Mouse (Mus musculus): ENCODE data around the gene Tox3.

DNA sequence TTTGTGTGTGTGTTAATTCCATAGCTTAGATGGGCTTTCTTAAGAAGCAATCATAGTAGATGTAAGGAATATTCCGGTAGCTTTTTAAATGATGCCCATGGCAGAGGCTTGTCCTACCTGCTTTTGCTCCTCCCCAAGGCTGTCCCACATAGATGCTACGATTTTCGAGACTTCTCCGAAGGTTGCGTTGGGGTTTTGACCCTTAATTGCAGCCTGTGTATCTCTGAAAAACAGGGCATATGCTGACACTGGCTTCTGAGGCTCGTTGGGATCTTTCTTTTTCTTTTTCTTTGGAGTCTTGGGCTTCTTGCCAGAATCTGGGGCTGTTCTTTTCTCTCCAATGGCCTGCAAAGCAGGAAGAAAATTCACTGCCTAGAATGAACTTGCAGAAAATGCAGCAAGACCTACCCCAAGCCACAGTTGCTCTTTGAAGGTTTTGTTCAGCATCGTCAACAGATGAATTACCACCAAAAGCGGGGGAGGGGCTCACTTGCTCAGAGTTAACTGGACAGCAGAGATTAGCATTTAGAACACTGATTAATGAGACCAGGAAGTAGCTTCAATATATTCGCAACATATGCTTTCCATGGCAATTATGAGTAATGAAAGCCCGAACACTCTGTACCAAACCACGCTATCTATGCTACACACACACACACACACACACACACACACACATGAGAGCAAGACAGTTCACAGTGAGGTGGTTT lies 93.8 kb downstream of the Tox3 start:
- TF ChIP-seq POLR2A (IDR thresholded peaks at IDR 0.05; ENCODE audit: insufficient read depth, low read depth, low read length) (no peak), CTCF (IDR thresholded peaks at IDR 0.05) (no peak)

Measured in heart, adult 2 months (tissue).